Mouse (Mus musculus) urinary bladder, postnatal 14 days (tissue): ENCODE data around the gene Acot3.
"Not testable (repeated sequence)": the region's sequence is repeated elsewhere in the genome, so short reads cannot be mapped to it uniquely, and the experiment has no call there.

ENCODE experiments used
- DNase-seq: peaks from one replicate; pipeline ENCODE4 v3.0.0; 2021; ENCODE audit warnings: low spot score

Gene Acot3

DNA sequence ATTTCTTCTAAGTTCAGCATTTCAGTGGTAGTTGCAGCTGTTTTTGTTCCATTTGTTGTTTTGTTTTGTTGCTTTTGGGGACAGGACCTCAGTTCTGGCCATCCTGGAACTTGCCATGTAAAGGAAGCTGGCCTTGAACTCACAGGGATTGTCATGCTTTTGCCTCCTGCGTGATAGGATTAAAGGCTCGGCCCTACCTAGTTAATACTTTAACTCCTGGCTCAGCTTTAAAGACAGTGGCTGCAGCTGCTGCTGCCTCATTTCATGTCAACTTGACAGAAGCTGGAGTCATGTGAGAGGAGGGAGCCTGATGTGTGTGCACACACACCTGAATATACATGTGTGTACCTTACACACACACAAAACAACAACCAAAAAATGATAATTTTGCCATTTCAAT is 7.9 kb upstream of the Acot3 start:
- DNase-seq, result no peak

DNA sequence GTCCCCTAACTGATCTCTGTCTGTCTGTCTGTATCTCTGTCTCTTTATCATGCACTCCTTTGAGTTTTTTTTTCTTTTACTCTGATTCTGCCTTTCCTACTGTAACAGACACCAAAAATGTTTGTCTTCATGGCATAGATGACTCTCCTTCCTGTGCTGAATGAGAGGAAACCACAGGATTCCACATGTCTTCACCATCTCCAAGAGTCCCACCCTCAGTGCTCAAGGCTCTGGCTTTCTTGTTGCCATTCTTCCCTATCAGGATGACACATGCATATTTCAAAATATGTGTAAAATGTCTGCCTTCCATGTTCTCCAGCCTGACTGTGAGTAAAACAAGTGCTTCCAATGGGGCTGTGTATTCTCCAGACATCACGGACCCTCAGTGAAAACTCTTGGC is 5.0 kb upstream of the Acot3 start:
- DNase-seq, result no peak

DNA sequence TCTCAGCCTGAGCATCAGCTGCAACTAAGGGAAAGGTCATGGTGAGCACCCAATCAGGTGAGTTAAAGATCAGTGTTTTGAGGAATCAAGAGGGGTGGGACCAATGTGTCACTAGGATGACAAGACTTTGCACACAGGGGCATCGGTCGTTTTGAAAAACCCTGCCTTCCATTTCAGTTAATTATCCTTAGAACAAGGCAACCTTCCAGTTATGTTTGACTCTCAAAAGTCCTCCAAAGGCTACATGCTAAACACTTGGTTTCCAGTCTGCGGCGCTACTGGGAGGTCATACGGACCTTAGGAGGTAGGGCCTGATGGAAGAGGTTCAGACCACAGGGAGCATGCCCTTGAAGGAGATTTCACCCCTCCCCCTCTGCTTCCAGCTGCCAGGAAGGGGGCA is 1.2 kb upstream of the Acot3 start:
- DNase-seq, result not testable (repeated sequence)

- DNase-seq, result no peak
These were observed 665 bp downstream of the Acot3 start for GRCm38 (mm10) chr12:84052609-84053008.

DNA sequence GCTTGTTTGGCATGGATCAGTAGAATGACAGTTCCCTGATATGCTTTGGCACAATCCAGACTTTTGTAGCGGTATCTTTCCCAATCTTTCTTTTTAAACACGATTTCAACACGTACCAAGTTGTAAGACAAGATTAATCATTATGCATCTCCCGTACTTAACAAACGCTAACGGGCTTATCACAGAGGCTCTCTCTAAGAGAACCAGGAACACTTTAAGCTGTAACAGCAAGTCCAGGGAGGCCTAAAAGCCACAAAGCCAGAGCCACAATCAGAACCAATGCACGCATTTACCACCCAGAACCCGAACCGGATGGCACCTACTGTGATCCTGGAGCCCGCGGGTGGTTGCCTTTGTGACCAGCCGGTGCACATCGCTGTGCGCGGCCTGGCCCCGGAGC is 1.2 kb downstream of the Acot3 start:
- no peak for DNase-seq

- DNase-seq, result no peak
These were observed 1.9 kb downstream of the Acot3 start for GRCm38 (mm10) chr12:84053679-84054391.

- no peak for DNase-seq
These were observed 9.0 kb downstream of the Acot3 start for GRCm38 (mm10) chr12:84060946-84061345.

- no peak for DNase-seq
These were observed 10.4 kb downstream of the Acot3 start for GRCm38 (mm10) chr12:84062336-84062735.

- DNase-seq, result no peak
These were observed 11.3 kb downstream of the Acot3 start for GRCm38 (mm10) chr12:84063228-84063627.

GRCm38 (mm10) chr12:84063833-84064232 is 11.9 kb downstream of the Acot3 start:
- DNase-seq, result no peak

GRCm38 (mm10) chr12:84064621-84065020 is 12.7 kb downstream of the Acot3 start:
- DNase-seq, result no peak

DNA sequence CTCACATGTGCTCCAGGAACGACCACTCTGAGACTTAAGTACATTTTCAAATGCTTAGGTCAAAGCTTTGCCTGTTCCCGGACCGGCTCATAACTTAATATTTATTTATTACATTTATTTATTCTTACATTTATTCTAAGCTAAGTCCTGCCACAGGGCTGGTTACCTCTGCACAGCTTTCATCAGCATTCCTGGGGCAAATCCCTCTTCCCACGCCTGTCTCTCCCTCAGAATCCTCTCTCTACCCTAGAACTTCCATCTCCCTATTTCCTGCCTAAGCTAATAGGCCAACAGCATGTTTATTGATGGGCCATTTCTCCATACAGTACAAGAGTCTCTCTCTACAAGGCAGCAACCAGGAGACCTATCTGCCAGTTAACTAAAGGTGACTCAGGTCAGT is 15.8 kb downstream of the Acot3 start:
- DNase-seq, result no peak

GRCm38 (mm10) chr12:84068296-84068695 is 16.4 kb downstream of the Acot3 start:
- no peak for DNase-seq

- no peak for DNase-seq
These were observed 17.0 kb downstream of the Acot3 start, which contains the start of gene Acot5 for GRCm38 (mm10) chr12:84068986-84069385. TSS of gene Acot5 (plus strand) at chr12:84069325.

DNA sequence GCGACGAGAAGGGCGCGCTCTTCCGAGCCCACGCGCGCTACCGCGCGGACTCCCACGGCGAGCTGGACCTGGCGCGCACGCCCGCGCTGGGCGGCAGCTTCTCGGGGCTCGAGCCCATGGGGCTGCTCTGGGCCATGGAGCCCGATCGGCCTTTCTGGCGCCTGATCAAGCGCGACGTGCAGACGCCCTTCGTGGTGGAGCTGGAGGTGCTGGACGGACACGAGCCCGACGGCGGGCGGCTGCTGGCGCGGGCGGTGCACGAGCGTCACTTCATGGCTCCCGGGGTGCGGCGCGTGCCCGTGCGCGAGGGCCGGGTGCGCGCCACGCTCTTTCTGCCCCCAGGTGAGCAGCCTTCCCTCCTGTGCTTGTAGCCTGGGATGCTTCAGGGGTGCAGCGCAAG is 17.6 kb downstream of the Acot3 start:
- peak; percentile 36 for DNase-seq

- DNase-seq, result no peak
These were observed 19.8 kb downstream of the Acot3 start for GRCm38 (mm10) chr12:84071696-84072095.

- DNase-seq, result no peak
These were observed 25.5 kb downstream of the Acot3 start for GRCm38 (mm10) chr12:84077371-84077990.

DNA sequence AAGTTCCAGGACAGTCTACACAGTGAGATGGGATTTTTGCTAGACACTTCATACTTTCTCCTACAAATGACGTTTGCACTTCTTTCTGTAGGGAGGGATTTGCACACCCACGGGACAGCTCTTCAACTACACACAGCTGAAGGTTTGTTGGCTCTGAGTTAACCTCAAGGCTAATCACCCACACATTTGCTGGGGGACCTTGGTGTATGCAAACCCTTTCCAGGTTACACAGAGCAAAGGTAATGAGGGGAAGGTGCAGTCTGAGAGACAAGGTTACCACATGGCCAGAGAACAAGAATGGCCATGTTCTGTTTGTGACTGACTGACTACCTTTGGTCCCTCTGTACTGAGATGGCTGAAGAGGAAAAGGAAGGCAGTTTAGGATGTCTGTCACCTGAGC is 31.9 kb downstream of the Acot3 start:
- no peak for DNase-seq

DNA sequence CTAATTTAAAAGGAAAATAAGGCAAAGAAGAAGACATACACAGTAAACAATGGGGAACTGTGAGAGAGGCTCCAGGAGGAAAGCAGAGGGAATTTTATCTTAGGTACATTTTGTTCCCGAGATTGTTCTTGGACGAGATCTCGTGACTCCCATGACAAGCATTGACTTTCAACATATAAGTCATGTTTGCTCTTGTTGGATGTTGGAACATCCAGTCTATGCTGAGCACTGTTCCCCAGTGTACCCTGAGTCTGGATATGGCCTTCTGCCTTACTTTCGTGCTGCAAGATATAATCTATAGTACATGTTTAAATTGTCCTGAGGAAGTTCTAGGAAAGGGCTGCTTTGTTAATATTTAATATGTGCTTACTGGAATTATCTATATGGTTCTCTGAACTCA is 32.6 kb downstream of the Acot3 start:
- no peak for DNase-seq

DNA sequence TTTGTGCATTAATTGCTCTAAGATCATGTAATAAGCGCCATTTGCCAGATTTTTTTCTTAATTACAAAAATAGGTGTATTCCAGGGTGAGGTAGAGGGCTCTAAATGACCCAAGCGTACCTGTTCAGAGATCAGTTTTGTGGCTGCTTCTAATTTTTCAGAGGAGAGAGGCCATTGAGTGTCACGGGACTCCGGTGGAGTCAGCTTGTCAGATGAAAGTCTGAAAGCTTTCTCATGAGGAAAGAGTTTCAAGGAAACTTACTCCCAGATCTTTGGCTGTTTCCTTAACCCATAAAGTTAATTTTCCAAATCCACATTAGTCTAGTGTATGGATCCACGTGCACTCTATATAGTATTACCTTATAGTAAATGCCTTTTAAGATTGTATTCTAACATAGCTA is 42.7 kb downstream of the Acot3 start:
- DNase-seq, result not testable (repeated sequence)

DNA sequence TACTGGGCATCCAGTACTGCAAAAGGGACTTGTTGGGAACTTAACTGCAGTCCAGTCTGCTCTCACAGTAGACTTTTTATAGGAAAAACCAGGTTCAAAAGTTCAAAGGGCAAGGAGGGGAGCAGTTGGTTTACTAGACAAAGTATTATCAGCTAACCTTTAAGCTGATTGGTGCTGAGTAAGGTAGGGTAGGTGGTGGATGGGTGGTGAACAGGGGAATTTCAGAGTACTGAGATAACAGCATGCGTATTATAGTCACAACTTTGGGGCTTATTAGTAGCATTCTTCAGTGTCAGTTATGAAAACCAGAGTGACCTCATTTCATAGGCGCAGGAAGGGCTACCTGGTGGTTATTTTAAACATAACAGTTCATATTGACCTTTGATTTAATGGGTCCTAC is 47.7 kb downstream of the Acot3 start:
- DNase-seq, result no peak

DNA sequence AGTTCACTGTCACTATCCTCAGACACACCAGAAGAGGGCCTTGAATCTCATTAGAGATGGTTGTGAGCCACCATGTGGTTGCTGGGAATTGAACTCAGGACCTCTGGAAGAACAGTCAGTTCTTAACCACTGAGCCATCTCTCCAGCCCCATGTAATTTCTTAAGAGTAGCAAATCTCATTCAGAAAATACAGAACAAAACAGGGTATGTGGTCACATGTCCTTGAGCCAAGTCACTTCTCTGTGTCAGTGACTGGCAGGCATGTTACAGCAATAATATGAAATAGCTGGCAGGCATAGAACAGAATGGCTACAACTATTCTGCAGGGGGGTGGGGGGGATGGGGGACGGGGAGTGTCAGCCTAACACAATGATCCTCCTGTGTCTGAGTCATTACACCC is 48.1 kb downstream of the Acot3 start:
- no peak for DNase-seq

GRCm38 (mm10) chr12:84100604-84101492 is 48.9 kb downstream of the Acot3 start, which contains the start of gene Acot6:
TSS of gene Acot6 (plus strand) at chr12:84100654.
- DNase-seq, result peak; percentile 40
